Mouse (Mus musculus) heart, postnatal 25 days (tissue): ENCODE data around the gene Pdss2. TPM values are rescaled to one million over a fixed set of nuclear protein-coding genes. Genes with fewer than 3 reads are reported as not detected.

ENCODE experiments used
- DNase-seq: peaks from one replicate; pipeline ENCODE4 v3.0.0; 2022; ENCODE audit warnings: low spot score
- intact Hi-C: fragments of 180-260 bp; cut with DNase I; formaldehyde crosslinking; loops from one replicate; pipeline ENCODE4 v1.15.1; 2025
- total RNA-seq, 2 experiments: library from RNA; stranded (reverse); gene quantifications; 2 replicates each; pipeline ENCODE4 v1.2.3; 2021

Pdss2 gene
- total RNA-seq, 2 experiments from 2014 or later, result 31.4 to 32.7 TPM

GRCm38 (mm10) chr10:43507051-43507450 is 285.8 kb downstream of the Pdss2 start:
- intact Hi-C loops, result no loop called here
- no peak for DNase-seq

- DNase-seq, result no peak
Observed at GRCm38 (mm10) chr10:43509228-43509627, 287.9 kb downstream of the Pdss2 start.

GRCm38 (mm10) chr10:43512976-43513375 is 291.7 kb downstream of the Pdss2 start:
- no peak for DNase-seq
- intact Hi-C loops, result no loop called here

More at GRCm38 (mm10) chr10:43509228-43509627, 287.9 kb downstream of the Pdss2 start:
- intact Hi-C loops, result no loop called here

Other genes starting within 250 kb of the Pdss2 start
- 10 to 100 TPM; 14.3 to 15.5 TPM for gene Sobp, start 47.0 kb upstream of the Pdss2 start, total RNA-seq
- gene 9030612E09Rik, start 46.8 kb upstream of the Pdss2 start, total RNA-seq, result 1 to 10 TPM; 2.7 to 3.6 TPM